Mouse (Mus musculus) kidney, embryonic 14.5 days (tissue): Measurements from ENCODE around the gene Gch1. TPM values are rescaled to one million over a fixed set of nuclear protein-coding genes. Genes with fewer than 3 reads are reported as not detected.

ENCODE experiments used
- polyA plus RNA-seq: library from polyadenylated mRNA; unstranded; fragments of >200 nt; fragmentation: Nextera tagmentation; extraction: Ambion mirVana; gene quantifications from 2 replicates; pipeline ENCODE4 v1.2.1, GENCODE M21; 2014

Gch1 gene
- polyA plus RNA-seq, 1 experiment from 2014 or later: 2.2 TPM

Other genes with a start within 250 kb of the Gch1 start
- gene Wdhd1, start 87.4 kb upstream of the Gch1 start, polyA plus RNA-seq: 26.0 and 44.3 TPM in 2 replicates
- 5.7 and 7.0 TPM in 2 replicates for gene Socs4, start 87.5 kb upstream of the Gch1 start, polyA plus RNA-seq
- 57.5 and 104 TPM in 2 replicates for gene Mapk1ip1l, start 108.9 kb upstream of the Gch1 start, polyA plus RNA-seq
- 11.2 and 12.0 TPM in 2 replicates for gene Lgals3, start 178.3 kb upstream of the Gch1 start, polyA plus RNA-seq
- gene Dlgap5, start 229.0 kb upstream of the Gch1 start, polyA plus RNA-seq: 46.8 and 63.8 TPM in 2 replicates